Mouse (Mus musculus) midbrain, embryonic 13.5 days (tissue): ENCODE measurements around the gene Enox1. TPM values are rescaled to one million over a fixed set of nuclear protein-coding genes. Genes with fewer than 3 reads are reported as not detected.

Source experiments
- ATAC-seq: fragments of 200-750 bp; cut with Nextera tagmentation; 2 replicates; pipeline ENCODE4 v1.8.0; 2017; ENCODE audit warnings: mild to moderate bottlenecking, moderate TSS enrichment, moderate library complexity
- H3K27ac ChIP-seq: fragments of 300-500 bp; sonication (generic); 2 replicates; pipeline ENCODE4 v1.5.1; 2015; ENCODE audit warnings: inconsistent platforms, mild to moderate bottlenecking, moderate library complexity
- H3K27me3 ChIP-seq: fragments of 300-500 bp; sonication (generic); 2 replicates; pipeline ENCODE4 v1.6.1; 2015; ENCODE audit warnings: mild to moderate bottlenecking, inconsistent platforms
- H3K36me3 ChIP-seq: fragments of 300-500 bp; sonication (generic); 2 replicates; pipeline ENCODE4 v1.6.1; 2015; ENCODE audit warnings: mild to moderate bottlenecking, inconsistent platforms
- H3K4me1 ChIP-seq: fragments of 300-500 bp; sonication (generic); replicated peaks from 2 replicates; pipeline ENCODE4 v1.6.1; 2015; ENCODE audit warnings: inconsistent platforms
- H3K4me2 ChIP-seq: fragments of 300-500 bp; sonication (generic); replicated peaks from 2 replicates; pipeline ENCODE4 v1.6.1; 2015; ENCODE audit warnings: moderate library complexity, mild to moderate bottlenecking, inconsistent platforms
- H3K4me3 ChIP-seq: fragments of 300-500 bp; sonication (generic); replicated peaks from 2 replicates; pipeline ENCODE4 v1.5.1; 2015; ENCODE audit warnings: mild to moderate bottlenecking, inconsistent platforms
- H3K9ac ChIP-seq: fragments of 300-500 bp; sonication (generic); replicated peaks from 2 replicates; pipeline ENCODE4 v1.6.1; 2015; ENCODE audit warnings: mild to moderate bottlenecking, inconsistent platforms
- H3K9me3 ChIP-seq: fragments of 300-500 bp; sonication (generic); 2 replicates; pipeline ENCODE4 v1.6.1; 2016; ENCODE audit warnings: mild to moderate bottlenecking, inconsistent platforms
- WGBS: fragments of 180-500 bp; shearing (Covaris S2); methylation state at CpG from one replicate; pipeline ENCODE4 v1.1.7; 2015; 5-methylcytosine and 5-hydroxymethylcytosine counted together
- polyA plus RNA-seq: library from polyadenylated mRNA; unstranded; fragments of >200 nt; fragmentation: Nextera tagmentation; extraction: Ambion mirVana; gene quantifications from 2 replicates; pipeline ENCODE4 v1.2.1, GENCODE M21; 2015

The Enox1 gene
- polyA plus RNA-seq, 1 experiment from 2014 or later: 44.0 TPM

GRCm38 (mm10) chr14:77662273-77662672 lies 505.7 kb downstream of the Enox1 start:
- H3K4me2 ChIP-seq: no peak overlapping the region
- no peaks in the 10 kb centered on the region for H3K9me3 ChIP-seq
- no peak for ATAC-seq
- H3K9ac ChIP-seq: no peak overlapping the region
- no peak overlapping the region for H3K4me3 ChIP-seq
- 0 out of 2 replicates have a peak, but pooled peaks cover 4% of the 10 kb centered on the region for H3K36me3 ChIP-seq
- no peak overlapping the region for H3K27ac ChIP-seq
- WGBS: 68% methylated on average over 7 of the region's 7 CpGs
- H3K27me3 ChIP-seq: no peaks in the 10 kb centered on the region
- H3K4me1 ChIP-seq: peaks cover 15% of the 10 kb centered on the region

- 79% methylated on average over 8 of the region's 8 CpGs for WGBS
- Histone ChIP-seq H3K9ac (no peak overlapping the region), H3K4me2 (no peak overlapping the region), H3K27ac (no peak overlapping the region), H3K36me3 (0 out of 2 replicates have a peak, but pooled peaks cover 4% of the 10 kb centered on the region), H3K4me3 (no peak overlapping the region), H3K9me3 (no peaks in the 10 kb centered on the region), H3K27me3 (no peaks in the 10 kb centered on the region), H3K4me1 (peaks cover 15% of the 10 kb centered on the region)
- ATAC-seq: no peak
These were observed 506.4 kb downstream of the Enox1 start for GRCm38 (mm10) chr14:77662994-77663393.

- H3K27ac ChIP-seq: no peak overlapping the region
- no peaks in the 10 kb centered on the region for H3K9me3 ChIP-seq
- H3K9ac ChIP-seq: no peak overlapping the region
- no peaks in the 10 kb centered on the region for H3K27me3 ChIP-seq
- ATAC-seq: no peak
- H3K4me2 ChIP-seq: no peak overlapping the region
- 0 out of 2 replicates have a peak, but pooled peaks cover 4% of the 10 kb centered on the region for H3K36me3 ChIP-seq
- 53% methylated on average over 3 of the region's 3 CpGs for whole genome bisulfite sequencing
- no peak overlapping the region for H3K4me3 ChIP-seq
- H3K4me1 ChIP-seq: peaks cover 39% of the 10 kb centered on the region
These were observed 511.5 kb downstream of the Enox1 start for GRCm38 (mm10) chr14:77668096-77668495.

GRCm38 (mm10) chr14:77669494-77669893 lies 512.9 kb downstream of the Enox1 start:
- Histone ChIP-seq H3K27me3 (no peaks in the 10 kb centered on the region), H3K4me3 (no peak overlapping the region), H3K4me1 (peaks cover 43% of the 10 kb centered on the region), H3K4me2 (no peak overlapping the region), H3K36me3 (0 out of 2 replicates have a peak, but pooled peaks cover 4% of the 10 kb centered on the region), H3K9me3 (no peaks in the 10 kb centered on the region), H3K9ac (no peak overlapping the region), H3K27ac (no peak overlapping the region)
- 65% methylated on average over 7 of the region's 7 CpGs for WGBS
- no peak for ATAC-seq

- Histone ChIP-seq H3K27me3 (no peaks in the 10 kb centered on the region), H3K4me2 (no peak overlapping the region), H3K9me3 (no peaks in the 10 kb centered on the region), H3K36me3 (0 out of 2 replicates have a peak, but pooled peaks cover 4% of the 10 kb centered on the region), H3K4me3 (no peak overlapping the region), H3K4me1 (peaks cover 43% of the 10 kb centered on the region), H3K27ac (0 out of 2 replicates have a peak overlapping the region, but pooled peaks have one; percentile 10), H3K9ac (no peak overlapping the region; the same call in 1 of the 2 replicates)
- ATAC-seq: no peak
- WGBS: 91% methylated on average over 5 of the region's 5 CpGs
These were observed 514.4 kb downstream of the Enox1 start for GRCm38 (mm10) chr14:77670945-77671344.

- 74% methylated on average over 11 of the region's 11 CpGs for WGBS
- Histone ChIP-seq H3K27ac (no peak overlapping the region), H3K36me3 (0 out of 2 replicates have a peak, but pooled peaks cover 3% of the 10 kb centered on the region), H3K4me1 (peaks cover 43% of the 10 kb centered on the region), H3K4me3 (no peak overlapping the region), H3K27me3 (no peaks in the 10 kb centered on the region), H3K9me3 (no peaks in the 10 kb centered on the region), H3K4me2 (no peak overlapping the region), H3K9ac (no peak overlapping the region)
- ATAC-seq: no peak
These were observed 515.4 kb downstream of the Enox1 start for GRCm38 (mm10) chr14:77671961-77672360.

GRCm38 (mm10) chr14:77673138-77673537 lies 516.6 kb downstream of the Enox1 start:
- H3K27me3 ChIP-seq: no peaks in the 10 kb centered on the region
- peak overlapping the region; percentile 15; the same call in 1 of the 2 replicates for H3K27ac ChIP-seq
- H3K4me1 ChIP-seq: peaks cover 51% of the 10 kb centered on the region
- H3K4me3 ChIP-seq: no peak overlapping the region
- H3K9me3 ChIP-seq: no peaks in the 10 kb centered on the region
- no peak overlapping the region; the same call in 1 of the 2 replicates for H3K9ac ChIP-seq
- H3K36me3 ChIP-seq: no peaks in the 10 kb centered on the region
- H3K4me2 ChIP-seq: no peak overlapping the region
- no peak for ATAC-seq
- WGBS: 40% methylated on average over 8 of the region's 8 CpGs

GRCm38 (mm10) chr14:77677951-77678350 lies 521.4 kb downstream of the Enox1 start:
- 67% methylated on average over 7 of the region's 7 CpGs for WGBS
- Histone ChIP-seq H3K4me3 (no peak overlapping the region), H3K27ac (peak overlapping the region; percentile 48; the same call in 1 of the 2 replicates), H3K9ac (no peak overlapping the region), H3K4me2 (no peak overlapping the region), H3K27me3 (no peaks in the 10 kb centered on the region), H3K4me1 (peaks cover 29% of the 10 kb centered on the region), H3K36me3 (no peaks in the 10 kb centered on the region), H3K9me3 (no peaks in the 10 kb centered on the region)
- no peak for ATAC-seq

- WGBS: 84% methylated on average over 9 of the region's 9 CpGs
- H3K4me2 ChIP-seq: no peak overlapping the region
- H3K4me3 ChIP-seq: no peak overlapping the region
- H3K36me3 ChIP-seq: no peaks in the 10 kb centered on the region
- ATAC-seq: no peak
- no peaks in the 10 kb centered on the region for H3K9me3 ChIP-seq
- H3K9ac ChIP-seq: no peak overlapping the region
- no peaks in the 10 kb centered on the region for H3K27me3 ChIP-seq
- H3K27ac ChIP-seq: no peak overlapping the region
- H3K4me1 ChIP-seq: peaks cover 16% of the 10 kb centered on the region
These were observed 523.3 kb downstream of the Enox1 start for GRCm38 (mm10) chr14:77679877-77680276.

GRCm38 (mm10) chr14:77682888-77683555 lies 526.5 kb downstream of the Enox1 start:
- ATAC-seq: no peak
- no peak overlapping the region for H3K27ac ChIP-seq
- H3K4me1 ChIP-seq: peaks cover 7% of the 10 kb centered on the region
- H3K9me3 ChIP-seq: no peaks in the 10 kb centered on the region
- 88% methylated on average over 10 of the region's 10 CpGs for WGBS
- H3K9ac ChIP-seq: no peak overlapping the region
- no peaks in the 10 kb centered on the region for H3K36me3 ChIP-seq
- no peaks in the 10 kb centered on the region for H3K27me3 ChIP-seq
- H3K4me3 ChIP-seq: no peak overlapping the region
- no peak overlapping the region for H3K4me2 ChIP-seq

- no peak for ATAC-seq
- H3K9ac ChIP-seq: no peak overlapping the region
- H3K4me2 ChIP-seq: no peak overlapping the region
- H3K27ac ChIP-seq: no peak overlapping the region
- H3K4me1 ChIP-seq: no peaks in the 10 kb centered on the region
- no peaks in the 10 kb centered on the region for H3K27me3 ChIP-seq
- H3K4me3 ChIP-seq: no peak overlapping the region
- H3K36me3 ChIP-seq: no peaks in the 10 kb centered on the region
- 0 out of 2 replicates have a peak, but pooled peaks cover 4% of the 10 kb centered on the region for H3K9me3 ChIP-seq
- WGBS: 95% methylated on average over 4 of the region's 4 CpGs
These were observed 533.3 kb downstream of the Enox1 start for GRCm38 (mm10) chr14:77689816-77690215.

- H3K27ac ChIP-seq: no peak overlapping the region
- no peak overlapping the region for H3K4me3 ChIP-seq
- H3K9ac ChIP-seq: no peak overlapping the region
- H3K36me3 ChIP-seq: peaks cover 11% of the 10 kb centered on the region
- 21% methylated on average over 6 of the region's 6 CpGs for WGBS
- no peaks in the 10 kb centered on the region for H3K9me3 ChIP-seq
- H3K4me1 ChIP-seq: no peaks in the 10 kb centered on the region
- no peak for ATAC-seq
- H3K4me2 ChIP-seq: no peak overlapping the region
- no peaks in the 10 kb centered on the region for H3K27me3 ChIP-seq
These were observed 548.4 kb downstream of the Enox1 start for GRCm38 (mm10) chr14:77705006-77705405.
